Mouse (Mus musculus): ENCODE data around the gene Lrrc40.
"Not testable (repeated sequence)": the region's sequence is repeated elsewhere in the genome, so short reads cannot be mapped to it uniquely, and the experiment has no call there.

Gene Lrrc40

GRCm38 (mm10) chr3:158091601-158092000 lies 55.1 kb downstream of the Lrrc40 start:
- DNase-seq, result no peak

- DNase-seq, result no peak
Measured at GRCm38 (mm10) chr3:158093919-158094318, 57.5 kb downstream of the Lrrc40 start.

DNA sequence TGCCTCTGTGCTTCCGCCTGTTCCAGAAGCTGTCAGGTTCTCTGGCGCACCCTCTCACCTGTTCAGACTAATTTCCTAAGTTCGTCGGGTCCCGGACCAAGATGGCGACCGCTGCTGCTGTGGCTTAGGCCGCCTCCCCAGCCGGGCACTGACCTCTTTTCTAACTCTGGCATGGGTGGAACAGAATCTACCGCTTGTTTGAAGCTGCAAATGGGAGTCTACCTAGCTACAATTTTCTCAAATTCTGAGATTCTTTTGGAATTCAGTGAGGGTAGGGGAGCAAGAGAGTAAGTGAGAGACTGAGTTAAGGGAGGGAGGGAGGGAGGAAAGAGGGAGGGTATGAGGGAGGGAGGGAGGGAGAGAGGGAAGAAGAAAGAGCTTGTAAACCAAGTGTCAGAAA lies 65.6 kb downstream of the Lrrc40 start:
- DNase-seq, result not testable (repeated sequence)

- not testable (repeated sequence) for DNase-seq
Measured at GRCm38 (mm10) chr3:158102530-158102929, 66.1 kb downstream of the Lrrc40 start.

- no peak for DNase-seq
Measured at GRCm38 (mm10) chr3:158103467-158103866, 67.0 kb downstream of the Lrrc40 start.

DNA sequence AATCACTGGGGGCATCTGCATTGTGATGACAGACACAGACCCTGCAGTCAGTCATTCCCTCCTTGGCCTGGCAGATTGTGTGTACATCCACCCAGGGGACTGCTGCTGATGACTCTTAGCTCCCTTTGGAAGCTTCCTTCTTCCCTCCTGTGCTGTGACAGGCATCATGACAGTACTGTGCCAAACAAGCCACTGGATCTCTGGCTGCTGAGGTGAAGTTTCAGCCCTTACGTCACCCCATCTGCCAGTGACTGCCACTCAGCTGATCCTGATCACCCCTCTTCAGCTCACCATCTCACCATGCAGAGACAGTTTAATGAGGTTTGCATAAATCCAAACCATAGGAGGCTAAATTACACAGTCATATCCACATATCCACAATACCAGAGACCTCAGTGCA lies 68.8 kb downstream of the Lrrc40 start:
- DNase-seq, result no peak
